Mouse (Mus musculus): ENCODE results near the gene Tbc1d24.

DNA sequence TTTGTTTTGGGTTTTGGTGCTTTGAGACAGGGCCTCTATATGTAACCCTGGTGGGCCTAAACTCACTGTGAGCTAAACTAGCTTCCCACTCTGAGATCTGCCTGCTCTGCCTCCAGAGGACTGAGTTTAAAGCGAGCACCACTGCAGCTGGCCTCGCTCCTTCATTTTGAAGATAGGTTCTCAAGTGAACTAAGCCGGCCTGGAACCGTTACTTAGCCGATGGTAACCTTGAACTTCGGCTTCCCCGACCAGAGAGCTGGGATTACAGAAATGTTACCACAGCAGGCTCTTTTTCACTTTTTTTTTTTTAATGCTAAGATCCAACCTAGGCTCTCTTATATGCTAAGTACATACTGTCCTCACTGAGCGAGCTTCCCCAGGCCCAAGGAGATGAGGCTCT lies 12.1 kb downstream of the Tbc1d24 start:
- TF ChIP-seq POLR2A (IDR thresholded peaks at IDR 0.05; ENCODE audit: extremely low read depth, insufficient read depth, low read length) (no peak), CTCF (IDR thresholded peaks at IDR 0.05; ENCODE audit: extremely low read depth, insufficient read depth, low read length) (no peak)

Data from cortical plate, adult 2 months (tissue).